Mouse (Mus musculus) embryonic facial prominence, embryonic 10.5 days (tissue): ENCODE measurements around the gene Faim. TPM values are rescaled to one million over a fixed set of nuclear protein-coding genes. Genes with fewer than 3 reads are reported as not detected.

ENCODE experiments used
- DNase-seq: peaks from one replicate; pipeline ENCODE4 v3.0.0-alpha.2; 2017; ENCODE audit warnings: low spot score
- H3K27ac ChIP-seq: fragments of 300-500 bp; sonication (generic); replicated peaks from 2 replicates; pipeline ENCODE4 v1.5.1; 2016; ENCODE audit warnings: mild to moderate bottlenecking
- H3K27me3 ChIP-seq: fragments of 300-500 bp; sonication (generic); replicated peaks from 2 replicates; pipeline ENCODE4 v1.6.1; 2016; ENCODE audit warnings: low read depth, mild to moderate bottlenecking; ENCODE audit not compliant: poor library complexity, severe bottlenecking
- H3K36me3 ChIP-seq: fragments of 300-500 bp; sonication (generic); replicated peaks from 2 replicates; pipeline ENCODE4 v1.6.1; 2016; ENCODE audit warnings: mild to moderate bottlenecking, moderate library complexity
- H3K4me1 ChIP-seq: fragments of 300-500 bp; sonication (generic); 2 replicates; pipeline ENCODE4 v1.6.1; 2016
- H3K4me3 ChIP-seq: fragments of 300-500 bp; sonication (generic); 2 replicates; pipeline ENCODE4 v1.5.1; 2016; ENCODE audit warnings: mild to moderate bottlenecking, moderate library complexity
- H3K9me3 ChIP-seq: fragments of 300-500 bp; sonication (generic); 2 replicates; pipeline ENCODE4 v1.6.1; 2016; ENCODE audit warnings: mild to moderate bottlenecking
- WGBS: fragments of 180-500 bp; shearing (Covaris S2); methylation state at CpG from one replicate; pipeline ENCODE4 v1.1.7; 2016; 5-methylcytosine and 5-hydroxymethylcytosine counted together
- polyA plus RNA-seq: library from polyadenylated mRNA; unstranded; fragments of >200 nt; fragmentation: Nextera tagmentation; extraction: Ambion mirVana; gene quantifications from 2 replicates; pipeline ENCODE4 v1.2.1, GENCODE M21; 2016

The Faim gene
- 58.1 and 61.8 TPM in 2 replicates for polyA plus RNA-seq

- H3K9me3 ChIP-seq, result no peaks in the 10 kb centered on the region
- peaks cover 27% of the 10 kb centered on the region for H3K27me3 ChIP-seq
- peak within 1 kb of the TSS; percentile 85 for H3K27ac ChIP-seq
- DNase-seq, result peak; percentile 100
- peak within 1 kb of the TSS; percentile 78 for H3K4me3 ChIP-seq
- H3K36me3 ChIP-seq, result no peaks in the 10 kb centered on the region
- WGBS, result 1% methylated on average over 45 of the region's 45 CpGs
- peaks cover 13% of the 10 kb centered on the region for H3K4me1 ChIP-seq
Observed at GRCm38 (mm10) chr9:98985800-98986475, at the start of gene Faim. Gene Faim (plus strand): TSS chr9:98986373.

- H3K27me3 ChIP-seq, result peaks cover 31% of the 10 kb centered on the region
- H3K9me3 ChIP-seq, result no peaks in the 10 kb centered on the region
- H3K4me3 ChIP-seq, result no peak overlapping the region
- H3K36me3 ChIP-seq, result no peaks in the 10 kb centered on the region
- 22% methylated on average over 2 of the region's 2 CpGs for WGBS
- H3K4me1 ChIP-seq, result peaks cover 21% of the 10 kb centered on the region
- H3K27ac ChIP-seq, result no peak overlapping the region
- peak; percentile 52 for DNase-seq
Observed at GRCm38 (mm10) chr9:98939290-98939689, 46.9 kb upstream of the Faim start.

- Histone ChIP-seq H3K27ac (peak overlapping the region; percentile 35), H3K27me3 (peaks cover 88% of the 10 kb centered on the region), H3K36me3 (no peaks in the 10 kb centered on the region; the same call in 1 of the 2 replicates), H3K9me3 (no peaks in the 10 kb centered on the region), H3K4me3 (peak overlapping the region; percentile 66), H3K4me1 (peaks cover 40% of the 10 kb centered on the region)
- peak; percentile 69 for DNase-seq
- under 1% methylated on average over 40 of the region's 40 CpGs for WGBS
Observed at GRCm38 (mm10) chr9:98952171-98953050, 33.8 kb upstream of the Faim start.

GRCm38 (mm10) chr9:98953291-98953690 lies 32.9 kb upstream of the Faim start:
- DNase-seq, result no peak
- no peaks in the 10 kb centered on the region for H3K9me3 ChIP-seq
- peak overlapping the region; percentile 66 for H3K4me3 ChIP-seq
- WGBS, result 5% methylated on average over 4 of the region's 4 CpGs
- no peak overlapping the region for H3K27ac ChIP-seq
- peaks cover 40% of the 10 kb centered on the region for H3K4me1 ChIP-seq
- no peaks in the 10 kb centered on the region; the same call in 1 of the 2 replicates for H3K36me3 ChIP-seq
- peaks cover 96% of the 10 kb centered on the region for H3K27me3 ChIP-seq

GRCm38 (mm10) chr9:98953830-98954229 lies 32.3 kb upstream of the Faim start:
- H3K4me3 ChIP-seq, result peak overlapping the region; percentile 66
- H3K27me3 ChIP-seq, result peaks cover 98% of the 10 kb centered on the region
- DNase-seq, result no peak
- H3K4me1 ChIP-seq, result peaks cover 40% of the 10 kb centered on the region
- H3K36me3 ChIP-seq, result no peaks in the 10 kb centered on the region; the same call in 1 of the 2 replicates
- no peak overlapping the region for H3K27ac ChIP-seq
- H3K9me3 ChIP-seq, result no peaks in the 10 kb centered on the region
- WGBS, result 3% methylated on average over 9 of the region's 9 CpGs

- DNase-seq, result peak; percentile 70
- H3K27me3 ChIP-seq, result peaks cover 98% of the 10 kb centered on the region
- no peaks in the 10 kb centered on the region for H3K9me3 ChIP-seq
- peak overlapping the region; percentile 84 for H3K27ac ChIP-seq
- H3K36me3 ChIP-seq, result no peaks in the 10 kb centered on the region; the same call in 1 of the 2 replicates
- peaks cover 40% of the 10 kb centered on the region for H3K4me1 ChIP-seq
- 1% methylated on average over 33 of the region's 33 CpGs for WGBS
- peak overlapping the region; percentile 66 for H3K4me3 ChIP-seq
Observed at GRCm38 (mm10) chr9:98954391-98955102, 31.6 kb upstream of the Faim start.

- H3K27ac ChIP-seq, result peak within 1 kb of the TSS; percentile 84
- peak; percentile 81 for DNase-seq
- H3K36me3 ChIP-seq, result no peaks in the 10 kb centered on the region; the same call in 1 of the 2 replicates
- under 1% methylated on average over 58 of the region's 58 CpGs for WGBS
- H3K9me3 ChIP-seq, result no peaks in the 10 kb centered on the region
- peaks cover 40% of the 10 kb centered on the region for H3K4me1 ChIP-seq
- peaks cover 100% of the 10 kb centered on the region for H3K27me3 ChIP-seq
- H3K4me3 ChIP-seq, result peak within 1 kb of the TSS; percentile 66
Observed at GRCm38 (mm10) chr9:98955103-98955715, 31.0 kb upstream of the Faim start, which contains the start of gene Foxl2. Gene Foxl2 (plus strand): TSS chr9:98955288.

- no peaks in the 10 kb centered on the region for H3K9me3 ChIP-seq
- peaks cover 100% of the 10 kb centered on the region for H3K27me3 ChIP-seq
- peak; percentile 77 for DNase-seq
- H3K27ac ChIP-seq, result peak overlapping the region; percentile 84
- H3K4me3 ChIP-seq, result peak overlapping the region; percentile 66
- no peaks in the 10 kb centered on the region for H3K36me3 ChIP-seq
- H3K4me1 ChIP-seq, result peaks cover 40% of the 10 kb centered on the region
- WGBS, result under 1% methylated on average over 60 of the region's 60 CpGs
Observed at GRCm38 (mm10) chr9:98955716-98956224, 30.4 kb upstream of the Faim start.

- H3K4me1 ChIP-seq, result peaks cover 44% of the 10 kb centered on the region
- H3K4me3 ChIP-seq, result peak overlapping the region; percentile 66
- DNase-seq, result peak; percentile 76
- peaks cover 100% of the 10 kb centered on the region for H3K27me3 ChIP-seq
- H3K9me3 ChIP-seq, result no peaks in the 10 kb centered on the region
- H3K27ac ChIP-seq, result peak overlapping the region; percentile 84
- under 1% methylated on average over 80 of the region's 80 CpGs for WGBS
- no peaks in the 10 kb centered on the region for H3K36me3 ChIP-seq
Observed at GRCm38 (mm10) chr9:98956591-98957381, 29.4 kb upstream of the Faim start.

GRCm38 (mm10) chr9:98957751-98958351 lies 28.3 kb upstream of the Faim start:
- Histone ChIP-seq H3K27ac (no peak overlapping the region), H3K27me3 (peaks cover 100% of the 10 kb centered on the region), H3K36me3 (no peaks in the 10 kb centered on the region), H3K9me3 (no peaks in the 10 kb centered on the region), H3K4me3 (peak overlapping the region; percentile 66), H3K4me1 (peaks cover 45% of the 10 kb centered on the region)
- DNase-seq, result peak; percentile 62
- WGBS, result under 1% methylated on average over 23 of the region's 23 CpGs

GRCm38 (mm10) chr9:98958628-98959027 lies 27.5 kb upstream of the Faim start:
- DNase-seq, result peak; percentile 30
- Histone ChIP-seq H3K27me3 (peaks cover 100% of the 10 kb centered on the region), H3K36me3 (no peaks in the 10 kb centered on the region), H3K9me3 (no peaks in the 10 kb centered on the region), H3K4me3 (peak overlapping the region; percentile 66), H3K27ac (no peak overlapping the region), H3K4me1 (peaks cover 53% of the 10 kb centered on the region)
- WGBS, result 4% methylated on average over 6 of the region's 6 CpGs
